Mouse (Mus musculus): ENCODE results near the gene Slc25a54. TPM values are rescaled to one million over a fixed set of nuclear protein-coding genes. Genes with fewer than 3 reads are reported as not detected.

Slc25a54 gene
- polyA plus RNA-seq, 1 experiment from 2014 or later, result not detected

DNA sequence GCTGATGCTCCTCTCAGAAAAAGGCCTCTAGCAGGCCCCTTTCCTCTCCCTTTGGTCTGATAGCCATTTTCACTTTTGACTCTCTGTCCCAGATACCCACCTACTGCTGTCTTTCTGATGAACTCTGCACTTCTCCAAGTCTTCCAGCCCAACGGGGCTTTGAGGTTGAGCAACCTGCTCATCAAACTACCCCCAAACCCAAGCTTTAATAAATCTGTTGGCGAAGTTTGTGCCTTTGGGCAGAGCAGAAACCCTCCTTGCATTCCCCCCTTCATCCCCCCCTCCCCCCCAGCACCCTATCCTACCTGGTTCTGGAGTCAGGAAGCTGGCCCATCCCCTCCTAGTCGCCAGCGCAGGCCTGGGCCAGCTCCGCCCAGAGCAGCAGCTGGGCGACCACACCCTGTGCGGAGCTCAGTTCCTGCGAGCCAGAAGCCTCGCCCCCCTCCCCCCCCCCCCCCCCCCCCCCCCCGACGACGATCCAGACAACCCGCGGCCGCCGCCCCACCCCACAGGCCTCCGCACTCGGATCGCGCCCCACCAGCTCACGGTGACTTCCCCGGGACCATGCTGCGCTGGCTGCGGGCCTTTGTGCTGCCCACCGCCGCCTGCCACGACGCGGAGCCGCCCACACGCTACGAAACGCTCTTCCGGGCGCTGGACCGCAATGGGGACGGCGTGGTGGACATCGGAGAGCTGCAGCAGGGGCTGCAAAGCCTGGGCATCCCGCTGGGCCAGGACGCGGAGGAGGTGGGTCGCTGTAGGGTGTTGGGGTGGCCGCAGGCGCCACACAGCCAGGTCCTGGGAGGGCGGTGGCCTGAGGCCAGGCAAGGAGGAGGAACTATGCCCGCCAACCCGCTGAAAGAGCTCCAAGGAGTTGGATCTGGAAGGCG is 42.6 kb downstream of the Slc25a54 start, which contains the start of gene Slc25a24:
Gene Slc25a24 (plus strand): TSS at position 509 of the 890 bp plus-strand sequence.
- Histone ChIP-seq H3K9ac (replicated peaks) (peak within 1 kb of the TSS; percentile 75), H3K36me3 (replicated peaks; ENCODE audit: insufficient read depth, low read length) (no peaks in the 10 kb centered on the region), H3K4me3 (ENCODE audit: low read depth, low read length) (peak within 1 kb of the TSS; percentile 64), H3K4me1 (ENCODE audit: insufficient read depth) (peaks cover 12% of the 10 kb centered on the region), H3K9me3 (ENCODE audit: low read length) (no peaks in the 10 kb centered on the region), H3K4me2 (ENCODE audit: low read depth, low read length) (peak within 1 kb of the TSS; percentile 79), H3K27me3 (ENCODE audit: insufficient read depth, low read length) (0 out of 2 replicates have a peak, but pooled peaks cover 2% of the 10 kb centered on the region), H3K27ac (ENCODE audit: low read depth) (peak within 1 kb of the TSS; percentile 58)
- under 1% methylated on average over 33 of the region's 49 CpGs for WGBS (ENCODE audit: insufficient replicate concordance)
- DNase-seq, result peak; percentile 77
- TF ChIP-seq EP300 (IDR thresholded peaks at IDR 0.05; ENCODE audit: low read depth) (no peak), CTCF (IDR thresholded peaks at IDR 0.05; ENCODE audit: low read depth) (no peak)
- peak; percentile 86 for ATAC-seq

DNA sequence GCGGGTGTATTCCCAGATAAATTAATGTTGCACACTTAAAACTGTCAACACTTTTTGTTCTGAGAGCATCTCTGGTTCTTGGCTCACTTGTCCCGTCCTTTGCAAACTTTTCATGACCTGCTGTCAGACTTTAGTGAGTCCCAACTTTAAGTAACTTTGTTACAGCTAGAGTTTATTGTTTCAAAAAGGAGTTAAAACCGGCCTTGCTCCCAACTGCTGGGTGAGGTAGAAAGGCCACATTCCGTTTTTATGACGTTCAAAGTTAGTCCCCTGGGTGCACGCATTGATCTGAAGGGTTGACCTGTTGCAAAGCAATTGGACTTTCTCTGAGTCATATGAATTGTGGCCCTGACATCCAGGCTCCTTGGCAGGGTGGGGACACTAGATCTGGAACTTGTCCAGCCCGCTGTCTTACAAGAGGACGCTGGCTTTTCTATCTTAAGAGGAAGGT is 43.3 kb downstream of the Slc25a54 start:
- H3K4me3 ChIP-seq (ENCODE audit: low read depth, low read length), result peak overlapping the region; percentile 64
- H3K4me2 ChIP-seq (ENCODE audit: low read depth, low read length), result peak overlapping the region; percentile 79
- DNase-seq (peak; percentile 28), ATAC-seq (peak; percentile 42)
- H3K9me3 ChIP-seq (ENCODE audit: low read length), result no peaks in the 10 kb centered on the region
- peak overlapping the region; percentile 58 for H3K27ac ChIP-seq (ENCODE audit: low read depth)
- peaks cover 12% of the 10 kb centered on the region for H3K4me1 ChIP-seq (ENCODE audit: insufficient read depth)
- H3K9ac ChIP-seq (replicated peaks), result peak overlapping the region; percentile 75
- TF ChIP-seq CTCF (IDR thresholded peaks at IDR 0.05; ENCODE audit: low read depth), result no peak
- no peak for TF ChIP-seq EP300 (IDR thresholded peaks at IDR 0.05; ENCODE audit: low read depth)
- no peaks in the 10 kb centered on the region for H3K36me3 ChIP-seq (replicated peaks; ENCODE audit: insufficient read depth, low read length)
- 12% methylated on average over 8 of the region's 8 CpGs for WGBS (ENCODE audit: insufficient replicate concordance)
- 0 out of 2 replicates have a peak, but pooled peaks cover 2% of the 10 kb centered on the region for H3K27me3 ChIP-seq (ENCODE audit: insufficient read depth, low read length)

DNA sequence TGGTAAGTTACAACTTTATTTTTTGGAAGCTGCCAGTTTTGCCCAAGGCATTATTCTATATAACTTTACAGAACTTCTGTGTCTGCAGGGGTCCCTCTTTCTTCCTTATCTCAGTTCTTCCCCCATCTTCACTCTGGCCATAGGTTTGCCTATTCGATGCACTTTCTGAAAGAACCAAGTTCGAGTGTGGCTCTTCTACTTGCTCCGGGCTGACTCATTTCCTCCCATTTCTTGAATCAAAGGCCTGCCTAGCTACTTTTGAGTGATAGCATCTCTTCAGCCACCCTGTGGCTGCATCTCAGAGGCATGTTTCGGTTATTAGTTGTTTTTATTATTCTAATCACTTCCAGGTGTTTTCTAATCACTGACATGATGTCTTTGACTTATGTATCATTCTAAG is 43.8 kb downstream of the Slc25a54 start:
- DNase-seq (no peak), ATAC-seq (no peak)
- H3K4me3 ChIP-seq (ENCODE audit: low read depth, low read length), result peak overlapping the region; percentile 64
- peak overlapping the region; percentile 79 for H3K4me2 ChIP-seq (ENCODE audit: low read depth, low read length)
- no peaks in the 10 kb centered on the region for H3K36me3 ChIP-seq (replicated peaks; ENCODE audit: insufficient read depth, low read length)
- no peak for TF ChIP-seq CTCF (IDR thresholded peaks at IDR 0.05; ENCODE audit: low read depth)
- TF ChIP-seq EP300 (IDR thresholded peaks at IDR 0.05; ENCODE audit: low read depth), result no peak
- H3K9me3 ChIP-seq (ENCODE audit: low read length), result no peaks in the 10 kb centered on the region
- H3K27me3 ChIP-seq (ENCODE audit: insufficient read depth, low read length), result 0 out of 2 replicates have a peak, but pooled peaks cover 2% of the 10 kb centered on the region
- H3K27ac ChIP-seq (ENCODE audit: low read depth), result peak overlapping the region; percentile 58; the same call in 1 of the 2 replicates
- no peak overlapping the region for H3K9ac ChIP-seq (replicated peaks)
- H3K4me1 ChIP-seq (ENCODE audit: insufficient read depth), result peaks cover 12% of the 10 kb centered on the region
- 32% methylated on average over 4 of the region's 4 CpGs for WGBS (ENCODE audit: insufficient replicate concordance)

DNA sequence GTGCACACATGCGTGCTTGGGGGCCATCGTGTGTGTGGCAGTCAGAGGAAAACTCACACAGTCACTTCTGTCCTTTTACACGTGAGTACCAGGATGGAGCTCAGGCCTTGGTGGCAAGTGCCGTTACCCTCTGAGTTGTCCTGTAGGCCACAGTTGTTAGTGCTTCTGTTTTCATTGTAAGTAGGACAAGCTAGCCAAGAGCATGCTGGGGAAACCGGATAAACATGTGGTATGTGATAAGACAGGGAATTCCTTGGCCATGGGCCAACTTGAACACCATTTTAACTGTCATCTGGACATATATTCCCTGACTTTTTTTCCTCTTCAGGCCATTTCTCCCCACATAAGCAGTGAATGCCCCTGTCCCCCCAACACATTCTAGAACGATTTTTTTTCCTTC is 45.3 kb downstream of the Slc25a54 start:
- H3K4me1 ChIP-seq (ENCODE audit: insufficient read depth), result peaks cover 12% of the 10 kb centered on the region
- no peak overlapping the region for H3K9ac ChIP-seq (replicated peaks)
- H3K9me3 ChIP-seq (ENCODE audit: low read length), result no peaks in the 10 kb centered on the region
- ATAC-seq, result peak; percentile 59
- no peaks in the 10 kb centered on the region for H3K36me3 ChIP-seq (replicated peaks; ENCODE audit: insufficient read depth, low read length)
- H3K4me2 ChIP-seq (ENCODE audit: low read depth, low read length), result 0 out of 2 replicates have a peak overlapping the region, but pooled peaks have one; percentile 19
- H3K27me3 ChIP-seq (ENCODE audit: insufficient read depth, low read length), result 0 out of 2 replicates have a peak, but pooled peaks cover 2% of the 10 kb centered on the region
- peak; percentile 33 for DNase-seq
- peak; percentile 79 for TF ChIP-seq EP300 (IDR thresholded peaks at IDR 0.05; ENCODE audit: low read depth)
- TF ChIP-seq CTCF (IDR thresholded peaks at IDR 0.05; ENCODE audit: low read depth), result no peak
- no peak overlapping the region for H3K4me3 ChIP-seq (ENCODE audit: low read depth, low read length)
- WGBS (ENCODE audit: insufficient replicate concordance), result 59% methylated on average over 6 of the region's 6 CpGs
- H3K27ac ChIP-seq (ENCODE audit: low read depth), result no peak overlapping the region

DNA sequence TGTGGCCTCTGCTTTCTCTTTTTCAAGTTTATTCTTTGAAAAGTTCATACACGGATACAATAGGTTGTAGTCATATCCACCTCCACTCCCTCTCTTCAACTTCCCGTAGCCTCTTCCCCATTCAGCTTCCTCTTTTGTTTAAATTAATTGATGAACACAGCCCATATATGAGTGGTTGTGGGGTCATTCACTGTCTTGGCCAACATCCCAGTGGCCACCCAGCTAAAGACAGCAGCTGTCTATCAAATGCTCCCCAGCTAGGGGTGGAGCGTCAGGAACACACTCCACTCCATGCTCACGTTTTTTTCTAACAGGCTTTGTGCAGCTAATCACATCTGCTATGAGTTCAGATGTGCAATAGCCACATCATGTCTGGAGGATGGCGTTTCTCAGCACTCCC is 49.5 kb downstream of the Slc25a54 start:
- no peaks in the 10 kb centered on the region for H3K27me3 ChIP-seq (ENCODE audit: insufficient read depth, low read length)
- no peak overlapping the region for H3K9ac ChIP-seq (replicated peaks)
- ATAC-seq (peak; percentile 13; the same call in 1 of the 2 replicates), DNase-seq (no peak)
- no peak for TF ChIP-seq CTCF (IDR thresholded peaks at IDR 0.05; ENCODE audit: low read depth)
- TF ChIP-seq EP300 (IDR thresholded peaks at IDR 0.05; ENCODE audit: low read depth), result no peak
- 41% methylated on average over 5 of the region's 5 CpGs for WGBS (ENCODE audit: insufficient replicate concordance)
- peaks cover 3% of the 10 kb centered on the region; the same call in 1 of the 2 replicates for H3K4me1 ChIP-seq (ENCODE audit: insufficient read depth)
- 0 out of 2 replicates have a peak overlapping the region, but pooled peaks have one; percentile 22 for H3K27ac ChIP-seq (ENCODE audit: low read depth)
- H3K4me3 ChIP-seq (ENCODE audit: low read depth, low read length), result no peak overlapping the region
- H3K9me3 ChIP-seq (ENCODE audit: low read length), result no peaks in the 10 kb centered on the region
- H3K36me3 ChIP-seq (replicated peaks; ENCODE audit: insufficient read depth, low read length), result no peaks in the 10 kb centered on the region
- H3K4me2 ChIP-seq (ENCODE audit: low read depth, low read length), result no peak overlapping the region

DNA sequence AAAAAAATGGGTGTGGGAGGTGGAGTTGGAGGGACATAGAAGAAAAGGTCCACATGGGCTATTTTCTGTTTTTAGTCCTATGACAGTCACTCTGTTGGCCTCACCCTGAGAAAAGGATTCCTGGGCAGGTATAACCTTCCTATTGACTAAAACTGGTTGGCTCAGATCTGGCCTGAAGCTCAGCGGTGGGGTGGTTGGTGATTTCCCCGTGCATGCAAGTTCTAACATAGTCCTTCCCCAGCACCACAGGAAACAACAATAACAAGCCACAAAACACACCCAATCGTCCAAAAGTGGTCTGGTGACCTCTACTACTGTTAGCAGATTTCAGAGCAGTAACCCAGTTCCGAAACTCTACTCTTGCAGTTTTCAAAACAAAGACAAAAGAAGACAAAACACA is 52.7 kb downstream of the Slc25a54 start:
- ATAC-seq, result no peak
- Histone ChIP-seq H3K4me1 (ENCODE audit: insufficient read depth) (no peaks in the 10 kb centered on the region), H3K27ac (ENCODE audit: low read depth) (no peak overlapping the region), H3K9ac (replicated peaks) (no peak overlapping the region), H3K4me2 (ENCODE audit: low read depth, low read length) (no peak overlapping the region), H3K4me3 (ENCODE audit: low read depth, low read length) (no peak overlapping the region), H3K27me3 (ENCODE audit: insufficient read depth, low read length) (no peaks in the 10 kb centered on the region), H3K36me3 (replicated peaks; ENCODE audit: insufficient read depth, low read length) (no peaks in the 10 kb centered on the region; the same call in 1 of the 2 replicates), H3K9me3 (ENCODE audit: low read length) (no peaks in the 10 kb centered on the region)
- TF ChIP-seq EP300 (IDR thresholded peaks at IDR 0.05; ENCODE audit: low read depth), result no peak
- no peak for TF ChIP-seq CTCF (IDR thresholded peaks at IDR 0.05; ENCODE audit: low read depth)
- no peak for DNase-seq
- WGBS (ENCODE audit: insufficient replicate concordance), result 58% methylated on average over 4 of the region's 4 CpGs
